Mouse (Mus musculus) spleen, adult 2 months (tissue): ENCODE measurements around the gene Gm595. TPM values are rescaled to one million over a fixed set of nuclear protein-coding genes. Genes with fewer than 3 reads are reported as not detected.

Experiments
- DNase-seq, 2 experiments: peaks; one replicate each; pipeline versions ENCODE4 v3.0.0 to v3.0.0-alpha.2; 2012 to 2021; ENCODE audit warnings: low spot score in 2 of 2, low read depth in 1 of 2
- H3K27ac ChIP-seq: fragments of 200-500 bp; 2 replicates; pipeline ENCODE4 v1.5.1; 2012; ENCODE audit warnings: low read length, inconsistent platforms; ENCODE audit not compliant: insufficient read depth
- H3K27me3 ChIP-seq: fragments of 200-500 bp; 2 replicates; pipeline ENCODE4 v1.6.1; 2012; ENCODE audit warnings: mild to moderate bottlenecking, moderate library complexity, low read length, inconsistent platforms; ENCODE audit not compliant: control insufficient read depth, insufficient read depth
- H3K36me3 ChIP-seq: fragments of 200-500 bp; 2 replicates; pipeline ENCODE4 v1.6.1; 2012; ENCODE audit warnings: mild to moderate bottlenecking, low read length, inconsistent platforms; ENCODE audit not compliant: control insufficient read depth, insufficient read depth
- H3K4me1 ChIP-seq: fragments of 200-500 bp; 2 replicates; pipeline ENCODE4 v1.6.1; 2011; ENCODE audit warnings: inconsistent platforms; ENCODE audit not compliant: control insufficient read depth, insufficient read depth, insufficient read length
- H3K4me3 ChIP-seq: fragments of 200-500 bp; 2 replicates; pipeline ENCODE4 v1.5.1; 2011; ENCODE audit warnings: mild to moderate bottlenecking, inconsistent platforms; ENCODE audit not compliant: insufficient read depth, insufficient read length; ENCODE audit errors: extremely low read depth
- CTCF ChIP-seq: fragments of 200-500 bp; IDR thresholded peaks from 2 replicates; pipeline ENCODE4 v1.5.1; 2011; ENCODE audit warnings: mild to moderate bottlenecking, inconsistent platforms; ENCODE audit not compliant: insufficient read depth, insufficient read length, insufficient replicate concordance; ENCODE audit errors: extremely low read depth
- POLR2A ChIP-seq: fragments of 200-500 bp; IDR thresholded peaks from 2 replicates; pipeline ENCODE4 v1.6.1; 2011; ENCODE audit warnings: low read depth, low read length, inconsistent platforms
- WGBS: fragments of 180-500 bp; shearing (Covaris S2); methylation state at CpG from one replicate; pipeline ENCODE4 v1.1.7; 2018; 5-methylcytosine and 5-hydroxymethylcytosine counted together
- polyA plus RNA-seq: library from polyadenylated mRNA; depleted of rRNA; stranded (reverse); fragments of >200 nt; gene quantifications from 2 replicates; pipeline ENCODE4 v1.2.3, GENCODE M21; 2012; rRNA removed

Gene Gm595
- not detected in 2 replicates for polyA plus RNA-seq

DNA sequence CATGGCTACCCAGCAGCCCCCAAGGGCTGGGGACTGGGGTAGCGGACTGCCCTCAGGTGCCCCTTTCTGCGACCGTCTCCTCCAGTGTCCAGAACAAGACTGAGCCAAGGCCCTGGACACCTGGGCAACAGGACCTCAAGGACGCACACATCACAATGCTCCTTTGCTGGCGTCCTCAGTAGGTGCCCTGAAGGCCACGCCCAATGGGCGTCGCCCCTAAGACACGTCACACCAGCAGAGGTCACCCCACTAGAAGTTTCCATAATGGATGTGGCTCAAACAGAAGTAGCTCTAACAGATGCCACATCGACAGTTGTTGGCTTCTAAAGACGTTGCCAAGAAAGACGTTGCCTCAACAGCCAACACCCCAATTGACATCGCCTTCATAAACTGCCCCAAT lies at the start of gene Gm595:
Gene Gm595, minus strand, starts transcription at position 101 of the 400 bp plus-strand sequence.
- Histone ChIP-seq H3K4me3 (no peak within 1 kb of the TSS), H3K4me1 (no peaks in the 10 kb centered on the region), H3K36me3 (no peaks in the 10 kb centered on the region), H3K27me3 (no peaks in the 10 kb centered on the region), H3K27ac (no peak within 1 kb of the TSS)
- no peak for DNase-seq
- TF ChIP-seq POLR2A (no peak), CTCF (no peak)
- WGBS = 89% methylated on average over 13 of the region's 13 CpGs

DNA sequence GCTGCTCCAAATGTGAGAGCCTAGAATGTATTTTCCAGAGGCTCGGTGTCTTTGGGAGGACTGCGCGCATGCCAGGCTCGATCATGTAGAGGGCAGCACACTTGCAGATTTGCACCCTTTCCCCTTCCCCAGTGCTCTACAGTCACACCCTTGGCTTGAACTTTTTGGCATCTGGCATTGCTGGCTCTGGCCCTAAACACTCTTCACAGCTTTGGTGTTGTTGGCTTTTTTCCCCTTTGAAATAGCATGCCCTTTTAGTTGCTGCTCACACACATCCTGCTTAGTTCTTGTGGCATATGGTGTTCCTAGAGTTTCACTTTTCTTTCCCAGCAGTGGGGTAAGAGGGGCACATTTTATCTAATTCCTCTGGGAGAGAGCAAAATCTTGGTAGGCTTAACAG lies 30.9 kb upstream of the Gm595 start:
- TF ChIP-seq POLR2A (no peak), CTCF (no peak)
- Histone ChIP-seq H3K4me3 (no peak overlapping the region), H3K27me3 (no peaks in the 10 kb centered on the region), H3K27ac (no peak overlapping the region), H3K36me3 (no peaks in the 10 kb centered on the region), H3K4me1 (no peaks in the 10 kb centered on the region; the same call in 1 of the 2 replicates)
- WGBS = 82% methylated on average over 4 of the region's 4 CpGs
- no peak for DNase-seq

DNA sequence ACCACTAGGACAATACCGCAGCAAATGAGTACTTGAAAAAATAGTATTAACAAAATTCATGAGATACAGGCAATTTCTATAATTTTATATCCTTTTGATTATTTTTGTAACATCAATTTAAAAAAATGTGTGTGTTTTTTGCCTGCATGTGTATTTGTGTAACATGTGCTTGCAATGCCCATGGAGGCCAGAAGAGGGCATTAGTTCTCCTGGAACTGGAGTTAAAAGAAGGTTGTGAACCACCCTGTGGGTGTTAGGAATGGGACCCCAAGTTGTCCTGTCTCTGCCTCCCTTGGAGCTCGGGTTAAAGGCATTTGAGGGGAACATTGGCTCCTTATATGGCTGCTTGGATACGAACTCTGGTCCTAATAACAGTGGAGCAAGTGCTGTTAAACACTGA lies 26.2 kb upstream of the Gm595 start:
- 79% methylated on average over 3 of the region's 3 CpGs for WGBS
- TF ChIP-seq POLR2A (no peak), CTCF (no peak)
- DNase-seq = no peak
- Histone ChIP-seq H3K4me1 (no peaks in the 10 kb centered on the region; the same call in 1 of the 2 replicates), H3K4me3 (no peak overlapping the region), H3K27ac (no peak overlapping the region), H3K36me3 (no peaks in the 10 kb centered on the region), H3K27me3 (no peaks in the 10 kb centered on the region)

DNA sequence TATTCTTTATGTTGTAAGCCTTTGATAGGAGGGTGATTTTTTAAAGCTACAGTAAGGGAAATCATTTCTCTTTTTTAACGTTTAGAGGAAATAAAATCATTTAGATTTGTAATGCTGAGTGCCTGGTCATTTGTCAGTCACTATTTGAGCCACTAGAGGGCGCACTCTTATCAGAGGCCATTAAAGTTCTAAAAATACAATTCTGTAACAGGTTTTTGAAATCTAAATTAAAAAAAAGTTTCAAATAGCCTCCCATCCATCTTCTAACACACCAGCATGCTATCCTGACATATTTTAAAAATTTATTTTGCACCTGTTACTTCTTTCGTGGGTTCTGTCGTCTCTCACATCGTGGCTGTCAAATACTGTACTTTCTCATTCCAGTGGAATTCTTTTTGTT lies 22.0 kb upstream of the Gm595 start:
- no peaks in the 10 kb centered on the region; the same call in 1 of the 2 replicates for H3K4me1 ChIP-seq
- H3K4me3 ChIP-seq = no peak overlapping the region
- DNase-seq = no peak
- TF ChIP-seq POLR2A (no peak), CTCF (no peak)
- no peaks in the 10 kb centered on the region for H3K27me3 ChIP-seq
- no peaks in the 10 kb centered on the region for H3K36me3 ChIP-seq
- WGBS = 55% methylated on average over 5 of the region's 5 CpGs
- no peak overlapping the region for H3K27ac ChIP-seq

DNA sequence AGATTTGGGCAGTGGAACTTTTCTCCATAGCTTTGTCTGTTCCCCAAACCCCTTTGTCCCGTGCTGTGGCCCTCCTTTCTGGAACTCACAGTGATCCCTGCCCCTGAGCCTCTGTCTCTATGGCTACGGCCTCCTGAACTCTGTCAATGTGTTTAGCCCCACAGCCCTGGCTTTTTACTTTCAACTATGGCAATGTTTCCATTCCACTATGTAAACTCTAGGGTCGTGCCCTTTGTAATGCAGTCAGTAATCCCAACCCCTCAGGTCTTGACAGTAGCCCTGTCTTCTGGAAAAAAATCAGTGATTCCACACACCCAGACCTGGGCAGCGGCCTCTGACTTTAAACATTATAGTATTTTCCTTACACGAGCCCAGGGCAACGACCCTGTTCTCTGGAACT lies 19.3 kb upstream of the Gm595 start:
- no peak for DNase-seq

DNA sequence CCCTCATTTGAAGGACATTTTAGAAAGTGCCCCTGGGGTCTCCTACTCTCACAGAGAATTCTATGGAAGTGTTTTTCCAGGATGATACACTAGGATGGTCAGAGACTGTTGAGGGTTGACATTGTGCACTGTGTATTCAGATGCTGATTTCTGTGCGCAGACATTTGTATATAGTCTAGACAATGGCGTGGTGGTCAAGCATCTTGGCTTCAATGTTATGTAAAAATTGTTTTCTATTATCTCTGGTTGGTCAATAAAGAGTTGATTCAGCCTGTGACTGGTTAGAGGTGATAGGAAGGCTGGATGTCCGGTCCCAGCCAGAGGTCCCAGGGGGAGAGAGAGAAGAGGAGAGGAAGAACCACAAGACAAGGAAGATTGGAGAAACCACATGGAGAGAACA lies 16.4 kb upstream of the Gm595 start:
- WGBS = 74% methylated on average over 3 of the region's 3 CpGs
- Histone ChIP-seq H3K27ac (no peak overlapping the region), H3K27me3 (no peaks in the 10 kb centered on the region), H3K4me1 (no peaks in the 10 kb centered on the region), H3K36me3 (no peaks in the 10 kb centered on the region), H3K4me3 (no peak overlapping the region)
- TF ChIP-seq CTCF (no peak), POLR2A (no peak)
- DNase-seq = no peak

More for the DNA sequence above, 19.3 kb upstream of the Gm595 start:
- Histone ChIP-seq H3K4me3 (no peak overlapping the region), H3K36me3 (no peaks in the 10 kb centered on the region), H3K27ac (no peak overlapping the region), H3K27me3 (no peaks in the 10 kb centered on the region), H3K4me1 (no peaks in the 10 kb centered on the region)
- WGBS = 76% methylated on average over 6 of the region's 6 CpGs
- TF ChIP-seq CTCF = no peak
- TF ChIP-seq POLR2A = no peak

DNA sequence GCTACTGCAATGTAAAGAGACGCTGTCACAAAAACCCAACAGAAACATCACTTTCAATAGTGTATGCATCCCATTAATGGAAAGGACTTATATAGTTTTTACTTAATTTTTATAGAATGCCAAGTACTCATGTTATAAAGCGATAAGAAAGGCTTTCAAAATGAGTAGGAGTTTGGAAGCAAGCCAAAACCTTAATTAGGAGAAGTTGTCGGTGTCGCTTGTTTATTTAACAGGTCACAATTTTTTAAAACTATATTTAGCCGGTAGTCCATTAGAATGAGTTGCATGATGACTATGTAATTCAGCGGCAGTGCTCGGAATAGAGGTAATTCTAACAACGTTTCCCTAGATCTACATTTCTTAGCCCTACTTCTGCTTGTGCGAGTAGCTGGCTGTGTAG lies 12.7 kb upstream of the Gm595 start:
- no peaks in the 10 kb centered on the region for H3K36me3 ChIP-seq
- no peak overlapping the region for H3K4me3 ChIP-seq
- 74% methylated on average over 9 of the region's 9 CpGs for WGBS
- no peaks in the 10 kb centered on the region for H3K27me3 ChIP-seq
- no peaks in the 10 kb centered on the region for H3K4me1 ChIP-seq
- no peak for DNase-seq
- no peak overlapping the region for H3K27ac ChIP-seq
- TF ChIP-seq CTCF (no peak), POLR2A (no peak)
